8 mouse cellular contexts compared by ENCODE assay signal in the genomic region with DNA sequence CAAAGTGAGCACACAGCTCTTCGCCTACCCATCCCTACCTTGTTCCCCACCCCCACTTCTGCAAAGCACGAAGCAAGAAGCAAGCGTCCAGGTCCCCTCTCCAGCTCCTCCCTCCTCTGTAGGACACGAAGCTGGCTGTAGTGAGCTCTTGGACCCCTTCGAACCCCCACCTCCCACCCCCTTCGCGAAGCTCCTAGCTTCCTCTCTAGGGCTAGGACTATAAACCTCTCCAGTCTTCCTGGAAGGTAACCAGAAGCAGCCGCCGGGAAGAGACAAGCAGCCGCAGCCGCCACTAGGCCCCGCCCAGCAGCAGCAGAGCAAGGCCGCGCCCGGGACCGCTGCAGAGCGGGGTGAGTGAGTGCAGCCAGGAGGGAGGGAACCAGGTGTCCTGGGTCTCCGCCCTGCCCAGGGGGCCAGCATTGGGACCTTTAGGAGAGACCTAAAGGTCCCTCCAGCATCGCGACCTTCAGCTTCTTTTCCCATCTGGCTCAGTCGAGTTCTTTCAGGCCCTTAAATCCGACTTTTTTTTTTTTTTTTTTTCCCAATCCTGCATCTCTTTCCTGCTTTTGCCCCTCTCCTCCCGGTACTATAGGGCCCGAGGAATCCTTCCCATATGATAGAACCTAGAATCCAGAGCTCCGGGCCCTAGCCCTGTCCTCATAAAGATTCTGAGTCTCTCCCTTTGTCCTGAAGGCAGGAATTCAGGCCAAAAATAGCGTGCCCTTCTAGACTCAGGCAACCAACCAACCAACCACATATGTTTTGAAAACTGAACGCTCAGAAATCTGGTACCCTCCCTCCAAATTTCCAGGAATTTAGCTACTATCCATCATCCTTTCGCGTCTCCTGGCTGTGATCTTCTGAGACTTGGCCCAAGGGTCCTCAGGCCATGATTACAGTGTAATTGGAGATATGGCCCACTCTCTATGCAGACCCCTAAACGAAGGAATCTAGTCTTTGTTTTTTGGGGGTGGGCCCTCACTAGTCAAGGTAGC. TPM values are rescaled to one million over a fixed set of nuclear protein-coding genes. Genes with fewer than 3 reads are reported as not detected.
DNase-seq lines count a peak whose midpoint lies in the region; ATAC-seq and TF ChIP-seq lines count a peak whose summit lies in the region.

Myadm (plus strand) TSS at position 105 of the 995 bp plus-strand sequence.
Prkcg (plus strand) TSS at position 204 of the 995 bp plus-strand sequence.

- no peak for TF ChIP-seq CTCF in small intestine, adult 2 months (IDR thresholded peaks at IDR 0.05; ENCODE audit: extremely low read depth, insufficient read length, insufficient replicate concordance, low read depth, low read length)

- under 1% methylated on average over 30 of the region's 30 CpGs for WGBS in intestine, embryonic 14.5 days
- WGBS in small intestine, adult 2 months, result 4% methylated on average over 30 of the region's 30 CpGs

- TF ChIP-seq POLR2A in small intestine, adult 2 months (IDR thresholded peaks at IDR 0.05; ENCODE audit: low read depth, low read length), result no peak

- no peaks in the 10 kb centered on the region for H3K27me3 ChIP-seq in intestine, embryonic 14.5 days (replicated peaks; ENCODE audit: control insufficient read depth, insufficient read depth, low read length)
- H3K27me3 ChIP-seq in small intestine, adult 2 months (ENCODE audit: control insufficient read depth, insufficient read depth, low read length), result no peaks in the 10 kb centered on the region

- H3K9me3 ChIP-seq in intestine, embryonic 14.5 days (ENCODE audit: control insufficient read depth, low read length), result no peaks in the 10 kb centered on the region

- DNase-seq in adrenal gland, adult (ENCODE audit: inconsistent age in 2 of 2, low spot score in 1 of 2), result peak; percentile 89 to 95
- DNase-seq in gastrocnemius, postnatal 36 days, result peak; percentile 63 to 75
- peak; percentile 92 for DNase-seq in intestine, embryonic 14.5 days (ENCODE audit: low spot score)
- peak; percentile 76 for DNase-seq in left cerebral cortex, postnatal 4 days
- peak; percentile 67 for DNase-seq in mesoderm, embryonic 11.5 days (ENCODE audit: low read depth, low spot score)

- peak within 1 kb of the TSS; percentile 63 for H3K9ac ChIP-seq in intestine, embryonic 14.5 days (ENCODE audit: low read length)

- peak within 1 kb of the TSS; percentile 57 for H3K4me3 ChIP-seq in intestine, embryonic 14.5 days (ENCODE audit: low read depth, low read length)
- peak within 1 kb of the TSS; percentile 58 for H3K4me3 ChIP-seq in small intestine, adult 2 months (ENCODE audit: low read depth, low read length)

- peaks cover 6% of the 10 kb centered on the region; the same call in 1 of the 2 replicates for H3K36me3 ChIP-seq in intestine, embryonic 14.5 days (ENCODE audit: control insufficient read depth, insufficient read depth, low read length)
- no peaks in the 10 kb centered on the region for H3K36me3 ChIP-seq in small intestine, adult 2 months (ENCODE audit: control insufficient read depth, insufficient read depth, low read length)

- H3K4me1 ChIP-seq in intestine, embryonic 14.5 days (replicated peaks; ENCODE audit: control insufficient read depth, insufficient read depth, low read length), result peaks cover 18% of the 10 kb centered on the region
- H3K4me1 ChIP-seq in small intestine, adult 2 months (ENCODE audit: control insufficient read depth, insufficient read depth, insufficient read length, low read length), result peaks cover 23% of the 10 kb centered on the region

- peak within 1 kb of the TSS; percentile 75 for H3K4me2 ChIP-seq in intestine, embryonic 14.5 days (ENCODE audit: low read length)

- intact Hi-C loops in gastrocnemius, postnatal 36 days (cut with DNase I), result no loop called here
- intact Hi-C loops in left cerebral cortex, postnatal 4 days (cut with DNase I), result no loop called here

- ATAC-seq in common myeloid progenitor, adult 5-6 weeks (replicated peaks; ENCODE audit: low read depth, poor library complexity, severe bottlenecking), result peak; percentile 57
- peak; percentile 30; the same call in 1 of the 2 replicates for ATAC-seq in intestine, embryonic 14.5 days (replicated peaks; ENCODE audit: low FRiP score, low TSS enrichment, low read depth)
- ATAC-seq in erythroid progenitor cell, adult 5-6 weeks (replicated peaks; ENCODE audit: low FRiP score, poor library complexity, severe bottlenecking), result no peak

- H3K27ac ChIP-seq in intestine, embryonic 14.5 days (ENCODE audit: low read depth), result peak within 1 kb of the TSS; percentile 98
- peak within 1 kb of the TSS; percentile 67 for H3K27ac ChIP-seq in small intestine, adult 2 months (ENCODE audit: insufficient read depth, low read depth, low read length)

RNA-seq across cellular contexts. Expression of gene Myadm, which starts in this region (rescaled TPM):
- 3.9 and 4.1 TPM in 2 replicates for total RNA-seq in common myeloid progenitor, adult 5-6 weeks (2017)
- total RNA-seq in gastrocnemius, postnatal 36 days (2021), result 10 to 100 TPM; 26.8 to 30.9 TPM
- 182 and 192 TPM in 2 replicates for polyA plus RNA-seq in intestine, embryonic 14.5 days (2014; fragmentation: Nextera tagmentation; extraction: Ambion mirVana)
- total RNA-seq in left cerebral cortex, postnatal 4 days (2021), result 10 to 100 TPM; 34.6 to 35.9 TPM
- polyA plus RNA-seq in small intestine, adult 2 months (2012; rRNA removed), result 132 and 142 TPM in 2 replicates
- 12.6 and 13.0 TPM in 2 replicates for total RNA-seq in erythroid progenitor cell, adult 5-6 weeks (2015; ENCODE audit: low replicate concordance)
- 5.3 and 6.4 TPM in 2 replicates for total RNA-seq in erythroid progenitor cell, adult 5-6 weeks (2017; ENCODE audit: low replicate concordance)

RNA-seq across cellular contexts. Expression of gene Prkcg, which starts in this region (rescaled TPM):
- total RNA-seq in common myeloid progenitor, adult 5-6 weeks (2017), result not detected in 2 replicates
- 1 to 10 TPM in 1 of 2 experiments, under 1 TPM in 1; 0.99 to 1.2 TPM for total RNA-seq in gastrocnemius, postnatal 36 days (2021)
- polyA plus RNA-seq in intestine, embryonic 14.5 days (2014; fragmentation: Nextera tagmentation; extraction: Ambion mirVana), result 0.36 and 0.70 TPM in 2 replicates
- 100 to 1,000 TPM in 1 of 2 experiments, 10 to 100 TPM in 1; 88.7 to 100 TPM for total RNA-seq in left cerebral cortex, postnatal 4 days (2021)
- 0.60 and 1.0 TPM in 2 replicates for polyA plus RNA-seq in small intestine, adult 2 months (2012; rRNA removed)
- total RNA-seq in erythroid progenitor cell, adult 5-6 weeks (2015; ENCODE audit: low replicate concordance), result 0.84 and 6.8 TPM in 2 replicates
- total RNA-seq in erythroid progenitor cell, adult 5-6 weeks (2017; ENCODE audit: low replicate concordance), result not detected in 2 replicates

Comparison
In these comparisons a context has a peak if more than half of its experiments do, and no peak if none do; other contexts are left out.
1. RNA of gene Prkcg (total RNA-seq): 88.7 to 100 TPM in left cerebral cortex, postnatal 4 days; 0.99 to 1.2 TPM in gastrocnemius, postnatal 36 days, 0.84 to 6.8 TPM in erythroid progenitor cell, adult 5-6 weeks and not detected in common myeloid progenitor, adult 5-6 weeks; every median in the first group is over 10 times any median in the second.
2. Peak in every context shown above with its lines, with median percentiles within 50 percentile points of each other: DNase-seq.